Mouse (Mus musculus) MEL (cell line): Measurements from ENCODE around the gene Eif4b.

Experiments
- CHD1 ChIP-seq: IDR thresholded peaks from 2 replicates; pipeline ENCODE4 v1.6.1; 2012; ENCODE audit warnings: low read depth, mild to moderate bottlenecking, inconsistent platforms, low read length, improper control_type of control experiment
- CTCF ChIP-seq, 3 experiments: IDR thresholded peaks in 2 of 3; conservative IDR thresholded peaks in 1 of 3; 2 replicates each; pipeline ENCODE4 v1.5.1; 2011 to 2012; ENCODE audit warnings: low read length in 3 of 3, low read depth in 2 of 3, mild to moderate bottlenecking in 2 of 3, improper control_type of control experiment in 1 of 3, inconsistent platforms in 1 of 3, mixed read lengths in 1 of 3, moderate library complexity in 1 of 3; ENCODE audit not compliant: control insufficient read depth in 1 of 3, insufficient read depth in 1 of 3, poor library complexity in 1 of 3, severe bottlenecking in 1 of 3
- E2F4 ChIP-seq: IDR thresholded peaks from 2 replicates; pipeline ENCODE4 v1.6.1; 2011; ENCODE audit warnings: low read depth, low read length, improper control_type of control experiment, borderline replicate concordance
- EP300 ChIP-seq, 2 experiments: IDR thresholded peaks; 2 replicates each; pipeline ENCODE4 v1.6.1; 2011; ENCODE audit warnings: improper control_type of control experiment in 2 of 2, low read length in 2 of 2, low read depth in 1 of 2, mild to moderate bottlenecking in 1 of 2
- NRF1 ChIP-seq: IDR thresholded peaks from 2 replicates; pipeline ENCODE4 v1.6.1; 2014; ENCODE audit warnings: low read depth, mild to moderate bottlenecking, inconsistent platforms, low read length, improper control_type of control experiment, moderate library complexity; ENCODE audit not compliant: poor library complexity, insufficient read depth, severe bottlenecking
- POLR2A ChIP-seq, 2 experiments: IDR thresholded peaks; 2 replicates each; pipeline ENCODE4 v1.6.1; 2011 to 2012; ENCODE audit warnings: low read length in 2 of 2, mild to moderate bottlenecking in 2 of 2, control low read depth in 1 of 2, improper control_type of control experiment in 1 of 2, low read depth in 1 of 2, moderate library complexity in 1 of 2; ENCODE audit not compliant: control insufficient read depth in 1 of 2, insufficient read depth in 1 of 2, poor library complexity in 1 of 2
- POLR2AphosphoS2 ChIP-seq: IDR thresholded peaks from 2 replicates; pipeline ENCODE4 v1.6.1; 2011; ENCODE audit warnings: low read length, improper control_type of control experiment
- UBTF ChIP-seq: IDR thresholded peaks from 2 replicates; pipeline ENCODE4 v1.6.1; 2012; ENCODE audit warnings: low read depth, mild to moderate bottlenecking, inconsistent platforms, low read length, improper control_type of control experiment, moderate library complexity, borderline replicate concordance; ENCODE audit not compliant: insufficient read depth
- USF1 ChIP-seq: IDR thresholded peaks from 2 replicates; pipeline ENCODE4 v1.6.1; 2014; ENCODE audit warnings: low read depth, mild to moderate bottlenecking, inconsistent platforms, low read length, improper control_type of control experiment, moderate library complexity
- USF2 ChIP-seq, 2 experiments: IDR thresholded peaks; 2 replicates each; pipeline ENCODE4 v1.6.1; 2011 to 2012; ENCODE audit warnings: improper control_type of control experiment in 2 of 2, low read length in 2 of 2, borderline replicate concordance in 1 of 2, inconsistent platforms in 1 of 2, low read depth in 1 of 2, mild to moderate bottlenecking in 1 of 2; ENCODE audit not compliant: insufficient read depth in 1 of 2
- ZKSCAN1 ChIP-seq: IDR thresholded peaks from 2 replicates; pipeline ENCODE4 v1.6.1; 2012; ENCODE audit warnings: low read depth, mild to moderate bottlenecking, inconsistent platforms, low read length, improper control_type of control experiment, moderate library complexity

GRCm38 (mm10) chr15:102110701-102111494 lies 37.3 kb downstream of the Eif4b start:
- TF ChIP-seq CTCF (IDR thresholded peaks at IDR 0.05 in 2 of 3, conservative IDR thresholded peaks at IDR 0.05 in 1 of 3; ENCODE audit: control insufficient read depth in 1 of 3, insufficient read depth in 1 of 3, low read depth in 2 of 3, low read length in 3 of 3, poor library complexity in 1 of 3, severe bottlenecking in 1 of 3) (no peak), POLR2AphosphoS2 (no peak), NRF1 (no peak), UBTF (no peak), USF1 (no peak), EP300 (IDR thresholded peaks at IDR 0.05; ENCODE audit: low read depth in 1 of 2, low read length in 2 of 2) (no peak), USF2 (IDR thresholded peaks at IDR 0.05; ENCODE audit: borderline replicate concordance in 1 of 2, insufficient read depth in 1 of 2, low read depth in 1 of 2, low read length in 2 of 2) (no peak), ZKSCAN1 (no peak), CHD1 (no peak), POLR2A (IDR thresholded peaks at IDR 0.05; ENCODE audit: control insufficient read depth in 1 of 2, insufficient read depth in 1 of 2, low read depth in 1 of 2, low read length in 2 of 2, poor library complexity in 1 of 2) (no peak), E2F4 (no peak)
